In the genomic region with DNA sequence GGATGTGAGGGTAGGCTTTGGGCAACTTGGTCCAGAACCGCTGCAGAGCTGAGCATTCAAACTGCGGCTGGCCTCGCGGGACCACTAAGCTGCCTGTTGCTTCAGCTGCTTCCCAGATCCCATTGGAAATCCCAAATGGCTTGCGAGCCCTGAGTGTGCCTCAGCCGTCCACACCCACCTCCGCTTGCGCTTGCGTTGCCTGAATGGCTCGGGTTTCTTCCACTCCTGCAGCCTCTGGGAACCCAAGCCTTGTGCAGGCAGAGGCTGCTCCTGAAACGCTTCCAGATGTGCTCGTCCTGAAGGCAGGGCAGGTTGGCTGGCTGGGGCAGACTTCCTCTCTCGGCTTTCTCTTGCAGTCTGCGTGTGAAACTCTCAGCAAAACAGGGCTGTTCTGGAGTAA, we compare ENCODE assay signal across 8 mouse cellular contexts. TPM values are rescaled to one million over a fixed set of nuclear protein-coding genes. Genes with fewer than 3 reads are reported as not detected.
A peak's percentile ranks its signal among the peaks of the same experiment; 100 is the strongest.
DNase-seq lines count a peak whose midpoint lies in the region; ATAC-seq and TF ChIP-seq lines count a peak whose summit lies in the region.

A gene (minus strand): TSS at position 157 of the 400 bp plus-strand sequence.

- H3K9ac ChIP-seq in embryonic facial prominence, embryonic 12.5 days = no peak within 1 kb of the TSS; the same call in 1 of the 2 replicates
- H3K9ac ChIP-seq in heart, adult 2 months (ENCODE audit: low read depth, low read length) = no peak within 1 kb of the TSS
- no peak within 1 kb of the TSS for H3K9ac ChIP-seq in liver, embryonic 14.5 days (replicated peaks)
- H3K9ac ChIP-seq in neural tube, embryonic 12.5 days = no peak within 1 kb of the TSS

- under 1% methylated on average over 14 of the region's 14 CpGs for WGBS in embryonic facial prominence, embryonic 12.5 days
- 3% methylated on average over 14 of the region's 14 CpGs for WGBS in heart, adult 2 months
- WGBS in liver, embryonic 14.5 days (ENCODE audit: insufficient replicate concordance) = 11% methylated on average over 14 of the region's 14 CpGs
- WGBS in neural tube, embryonic 12.5 days = 7% methylated on average over 14 of the region's 14 CpGs

- peak; percentile 44; the same call in 1 of the 2 replicates for TF ChIP-seq POLR2A in heart, adult 2 months (IDR thresholded peaks at IDR 0.05; ENCODE audit: insufficient read depth, low read depth, low read length)

- TF ChIP-seq CTCF in heart, adult 2 months (IDR thresholded peaks at IDR 0.05) = no peak
- no peak for TF ChIP-seq CTCF in liver, embryonic 14.5 days (IDR thresholded peaks at IDR 0.05; ENCODE audit: low read depth)

- H3K4me1 ChIP-seq in embryonic facial prominence, embryonic 12.5 days = peaks cover 14% of the 10 kb centered on the region
- H3K4me1 ChIP-seq in heart, adult 2 months (ENCODE audit: control insufficient read depth, insufficient read depth, low read length) = no peaks in the 10 kb centered on the region
- H3K4me1 ChIP-seq in liver, embryonic 14.5 days (replicated peaks; ENCODE audit: control insufficient read depth in 2 of 2, insufficient read depth in 2 of 2, low read length in 1 of 2) = peaks cover 2% of the 10 kb centered on the region in 2 experiments; a peak in 2 of 4 replicates
- 0 out of 2 replicates have a peak, but pooled peaks cover 5% of the 10 kb centered on the region for H3K4me1 ChIP-seq in neural tube, embryonic 12.5 days

- H3K4me3 ChIP-seq in embryonic facial prominence, embryonic 12.5 days = peak within 1 kb of the TSS; percentile 25
- peak within 1 kb of the TSS; percentile 20 for H3K4me3 ChIP-seq in heart, adult 2 months
- H3K4me3 ChIP-seq in liver, embryonic 14.5 days (ENCODE audit: insufficient read depth in 1 of 2, low read depth in 2 of 2, low read length in 2 of 2) = no peak within 1 kb of the TSS
- H3K4me3 ChIP-seq in neural tube, embryonic 12.5 days = no peak within 1 kb of the TSS

- H3K36me3 ChIP-seq in embryonic facial prominence, embryonic 12.5 days = no peaks in the 10 kb centered on the region
- no peaks in the 10 kb centered on the region for H3K36me3 ChIP-seq in heart, adult 2 months (ENCODE audit: control insufficient read depth, insufficient read depth, low read length)
- no peaks in the 10 kb centered on the region for H3K36me3 ChIP-seq in liver, embryonic 14.5 days (replicated peaks; ENCODE audit: control insufficient read depth, insufficient read depth, low read depth)
- no peaks in the 10 kb centered on the region for H3K36me3 ChIP-seq in neural tube, embryonic 12.5 days

- peak within 1 kb of the TSS; percentile 94 for H3K27ac ChIP-seq in embryonic facial prominence, embryonic 12.5 days
- peak within 1 kb of the TSS; percentile 2 for H3K27ac ChIP-seq in heart, adult 2 months
- H3K27ac ChIP-seq in liver, embryonic 14.5 days = no peak within 1 kb of the TSS
- H3K27ac ChIP-seq in neural tube, embryonic 12.5 days = no peak within 1 kb of the TSS

- no peaks in the 10 kb centered on the region for H3K27me3 ChIP-seq in embryonic facial prominence, embryonic 12.5 days
- no peaks in the 10 kb centered on the region for H3K27me3 ChIP-seq in heart, adult 2 months (ENCODE audit: control insufficient read depth, insufficient read depth, low read length)
- H3K27me3 ChIP-seq in liver, embryonic 14.5 days (ENCODE audit: control insufficient read depth, insufficient read depth, low read length) = peaks cover 5% of the 10 kb centered on the region
- no peaks in the 10 kb centered on the region for H3K27me3 ChIP-seq in neural tube, embryonic 12.5 days (replicated peaks)

- H3K4me2 ChIP-seq in embryonic facial prominence, embryonic 12.5 days (replicated peaks) = peak within 1 kb of the TSS; percentile 47
- peak within 1 kb of the TSS; percentile 6; the same call in 1 of the 2 replicates for H3K4me2 ChIP-seq in liver, embryonic 14.5 days (ENCODE audit: low read depth)
- H3K4me2 ChIP-seq in neural tube, embryonic 12.5 days (replicated peaks) = peak within 1 kb of the TSS; percentile 44

- H3K79me2 ChIP-seq in heart, adult 2 months (replicated peaks; ENCODE audit: control insufficient read depth, insufficient read depth, low read length) = no peaks in the 10 kb centered on the region

- intact Hi-C loops in heart, adult 2 months (cut with DNase I) = no loop called here

- DNase-seq in ZHBTc4 (ENCODE audit: low read depth, low spot score) = peak; percentile 78
- DNase-seq in heart, adult 2 months = peak; percentile 69 to 78
- DNase-seq in kidney, adult 9 months = peak; percentile 13
- DNase-seq in liver, embryonic 14.5 days (ENCODE audit: low read depth in 3 of 3, low spot score in 3 of 3) = no peak
- peak; percentile 64 to 76 for DNase-seq in urinary bladder, postnatal 4 days (ENCODE audit: low spot score in 2 of 2)
- DNase-seq in spleen, adult 18-20 months = no peak

- TF ChIP-seq EP300 in heart, adult 2 months (IDR thresholded peaks at IDR 0.05; ENCODE audit: insufficient read depth, low read depth, low read length) = no peak
- no peak for TF ChIP-seq EP300 in liver, embryonic 14.5 days (IDR thresholded peaks at IDR 0.05; ENCODE audit: low read depth)

- no peaks in the 10 kb centered on the region for H3K9me3 ChIP-seq in embryonic facial prominence, embryonic 12.5 days
- H3K9me3 ChIP-seq in liver, embryonic 14.5 days (ENCODE audit: control insufficient read depth, low read length) = no peaks in the 10 kb centered on the region
- no peaks in the 10 kb centered on the region for H3K9me3 ChIP-seq in neural tube, embryonic 12.5 days

- peak; percentile 96 for ATAC-seq in embryonic facial prominence, embryonic 12.5 days (ENCODE audit: insufficient number of reproducible peaks, insufficient read depth, low FRiP score, low TSS enrichment)
- ATAC-seq in liver, embryonic 14.5 days (ENCODE audit: insufficient read depth) = no peak
- ATAC-seq in neural tube, embryonic 12.5 days (ENCODE audit: low FRiP score, low read depth) = no peak

RNA-seq across cellular contexts. Expression of the gene that starts here (rescaled TPM):
- polyA plus RNA-seq in embryonic facial prominence, embryonic 12.5 days (2016; fragmentation: Nextera tagmentation; extraction: Ambion mirVana) = 12.2 and 13.4 TPM in 2 replicates
- 1 to 10 TPM; 2.2 to 2.8 TPM for total RNA-seq in heart, adult 2 months (2021)
- polyA plus RNA-seq in heart, adult 2 months (2012; rRNA removed) = 3.0 and 3.5 TPM in 2 replicates
- polyA plus RNA-seq in liver, embryonic 14.5 days (2012; rRNA removed) = 0.12 and 0.23 TPM in 2 replicates
- 0.27 and 0.35 TPM in 2 replicates for polyA plus RNA-seq in liver, embryonic 14.5 days (2014; fragmentation: Nextera tagmentation; extraction: Ambion mirVana)
- polyA plus RNA-seq in neural tube, embryonic 12.5 days (2016; fragmentation: Nextera tagmentation; extraction: Ambion mirVana) = 3.7 and 4.2 TPM in 2 replicates

Comparison
In these comparisons a context has a peak if more than half of its experiments do, and no peak if none do; other contexts are left out.
1. DNase-seq: peak in ZHBTc4 (single experiment), heart, adult 2 months (2 of 2), kidney, adult 9 months (single experiment) and urinary bladder, postnatal 4 days (2 of 2); none in liver, embryonic 14.5 days (0 of 3) and spleen, adult 18-20 months (0 of 2).
2. H3K27ac ChIP-seq: peak in embryonic facial prominence, embryonic 12.5 days (single experiment) and heart, adult 2 months (single experiment); none in liver, embryonic 14.5 days (single experiment) and neural tube, embryonic 12.5 days (single experiment).
3. H3K4me3 ChIP-seq: peak in embryonic facial prominence, embryonic 12.5 days (single experiment) and heart, adult 2 months (single experiment); none in liver, embryonic 14.5 days (0 of 2) and neural tube, embryonic 12.5 days (single experiment).
4. Peak in every context shown above with its lines, with median percentiles within 50 percentile points of each other: H3K4me2 ChIP-seq.